Mouse (Mus musculus) heart, adult 18-20 months (tissue): ENCODE data around the gene Nrsn2. TPM values are rescaled to one million over a fixed set of nuclear protein-coding genes. Genes with fewer than 3 reads are reported as not detected.
A peak's percentile ranks its signal among the peaks of the same experiment; 100 is the strongest.

ENCODE experiments used
- DNase-seq, 2 experiments: peaks; one replicate each; pipeline ENCODE4 v3.0.0; 2021 to 2022; ENCODE audit warnings: mixed read lengths in 1 of 2
- total RNA-seq, 2 experiments: library from RNA; stranded (reverse); gene quantifications; 2 replicates each; pipeline ENCODE4 v1.2.3; 2021

Nrsn2 gene
- total RNA-seq, 2 experiments from 2014 or later: not detected

- DNase-seq: no peak
Measured at GRCm38 (mm10) chr2:152339631-152340179, 36.7 kb downstream of the Nrsn2 start.

GRCm38 (mm10) chr2:152338319-152338718 lies 38.1 kb downstream of the Nrsn2 start:
- no peak for DNase-seq

- no peak for DNase-seq
Measured at GRCm38 (mm10) chr2:152337591-152338212, 38.7 kb downstream of the Nrsn2 start.

- no peak for DNase-seq
Measured at GRCm38 (mm10) chr2:152336856-152337255, 39.6 kb downstream of the Nrsn2 start.

GRCm38 (mm10) chr2:152335289-152335820 lies 41.1 kb downstream of the Nrsn2 start:
- no peak for DNase-seq

GRCm38 (mm10) chr2:152333345-152334006 lies 43.0 kb downstream of the Nrsn2 start:
- no peak for DNase-seq

GRCm38 (mm10) chr2:152332101-152332825 lies 44.2 kb downstream of the Nrsn2 start, which contains the start of gene Rbck1:
Rbck1 (minus strand) TSS chr2:152332653.
- DNase-seq: peak; percentile 93 to 94

- no peak for DNase-seq
Measured at GRCm38 (mm10) chr2:152330858-152331423, 45.5 kb downstream of the Nrsn2 start.

- peak; percentile 36 to 69 for DNase-seq
Measured at GRCm38 (mm10) chr2:152327980-152328379, 48.5 kb downstream of the Nrsn2 start.

- no peak for DNase-seq
Measured at GRCm38 (mm10) chr2:152326654-152327053, 49.8 kb downstream of the Nrsn2 start.

GRCm38 (mm10) chr2:152326157-152326556 lies 50.3 kb downstream of the Nrsn2 start:
- DNase-seq: no peak

- no peak for DNase-seq
Measured at GRCm38 (mm10) chr2:152324842-152325241, 51.6 kb downstream of the Nrsn2 start.

- no peak for DNase-seq
Measured at GRCm38 (mm10) chr2:152323971-152324370, 52.5 kb downstream of the Nrsn2 start.

GRCm38 (mm10) chr2:152322198-152322597 lies 54.2 kb downstream of the Nrsn2 start:
- no peak for DNase-seq

GRCm38 (mm10) chr2:152321558-152321957 lies 54.9 kb downstream of the Nrsn2 start:
- DNase-seq: no peak

Other genes starting within 250 kb of the Nrsn2 start
- gene Tcf15, start 233.1 kb downstream of the Nrsn2 start, total RNA-seq: 10 to 100 TPM; 16.4 to 18.9 TPM
- 10 to 100 TPM; 96.8 to 97.5 TPM for gene Csnk2a1, start 149.8 kb downstream of the Nrsn2 start, total RNA-seq
- 10 to 100 TPM; 40.2 to 48.8 TPM for gene Tbc1d20, start 82.8 kb downstream of the Nrsn2 start, total RNA-seq
- 10 to 100 TPM; 45.8 to 46.9 TPM for gene Rbck1, start 44.0 kb downstream of the Nrsn2 start, total RNA-seq
- gene Trib3, start 32.6 kb downstream of the Nrsn2 start, total RNA-seq: 1 to 10 TPM; 2.8 to 3.8 TPM
- gene Sox12, start 21.4 kb upstream of the Nrsn2 start, total RNA-seq: 1 to 10 TPM; 5.7 to 5.8 TPM
- 1 to 10 TPM; 5.0 to 5.8 TPM for gene Zcchc3, start 38.4 kb upstream of the Nrsn2 start, total RNA-seq
- gene 6820408C15Rik, start 38.9 kb upstream of the Nrsn2 start, total RNA-seq: 1 to 10 TPM; 1.6 to 2.4 TPM
- not detected for gene Defb23, start 88.0 kb upstream of the Nrsn2 start, total RNA-seq
- gene Defb20, start 100.4 kb upstream of the Nrsn2 start, total RNA-seq: not detected
- not detected for gene Defb22, start 113.5 kb upstream of the Nrsn2 start, total RNA-seq
- not detected for gene Defb26, start 135.1 kb upstream of the Nrsn2 start, total RNA-seq
- not detected for gene Defb28, start 141.6 kb upstream of the Nrsn2 start, total RNA-seq
- gene Defb29, start 163.5 kb upstream of the Nrsn2 start, total RNA-seq: not detected
- gene Gm17416, start 192.7 kb upstream of the Nrsn2 start, total RNA-seq: not detected
- not detected for gene Defb21, start 196.1 kb upstream of the Nrsn2 start, total RNA-seq
- not detected for gene Defb19, start 203.7 kb upstream of the Nrsn2 start, total RNA-seq
- not detected for gene Defb45, start 222.8 kb upstream of the Nrsn2 start, total RNA-seq
- gene Defb36, start 227.7 kb upstream of the Nrsn2 start, total RNA-seq: not detected
- not detected for gene Defb25, start 246.4 kb upstream of the Nrsn2 start, total RNA-seq